Mouse (Mus musculus): ENCODE data around the gene BC025446. TPM values are rescaled to one million over a fixed set of nuclear protein-coding genes. Genes with fewer than 3 reads are reported as not detected.

The BC025446 gene
- total and polyA plus RNA-seq, 3 experiments = not detected

DNA sequence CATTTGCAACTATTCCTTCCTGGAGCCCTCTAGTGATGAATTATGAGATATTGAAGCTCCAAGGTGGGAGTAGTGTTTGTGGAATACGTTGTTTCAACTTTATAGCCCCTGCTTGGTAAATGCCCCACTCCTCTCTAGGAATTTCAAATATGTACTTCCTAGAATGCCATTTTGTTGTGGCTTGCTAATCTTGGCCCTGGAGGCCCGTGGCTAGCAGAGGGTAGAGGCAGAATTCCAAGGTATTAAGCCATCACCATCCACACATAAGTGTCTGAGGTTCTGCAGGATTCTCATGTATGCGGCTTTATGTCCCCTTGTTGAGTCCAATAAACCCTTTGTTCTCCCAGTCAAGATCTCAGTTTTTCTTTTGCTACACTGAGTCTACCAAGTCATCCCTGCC lies 55.7 kb downstream of the BC025446 start:
- Histone ChIP-seq H3K4me3 (ENCODE audit: low read depth, low read length) (no peak overlapping the region), H3K27me3 (ENCODE audit: insufficient read depth, low read length) (no peaks in the 10 kb centered on the region), H3K9me3 (replicated peaks) (peaks cover 55% of the 10 kb centered on the region), H3K36me3 (replicated peaks) (no peaks in the 10 kb centered on the region), H3K4me1 (ENCODE audit: insufficient read depth, low read depth, low read length) (no peaks in the 10 kb centered on the region)
- no peak for TF ChIP-seq GATA1 (IDR thresholded peaks at IDR 0.05; ENCODE audit: borderline replicate concordance, low read length)
- TF ChIP-seq POLR2AphosphoS5 (IDR thresholded peaks at IDR 0.05; ENCODE audit: insufficient replicate concordance, low read depth, low read length) = no peak
- TF ChIP-seq GATA2 (IDR thresholded peaks at IDR 0.05; ENCODE audit: borderline replicate concordance, low read depth, low read length) = no peak
- TF ChIP-seq TAL1 (conservative IDR thresholded peaks at IDR 0.05; ENCODE audit: low read depth, low read length) = no peak
- no peak for TF ChIP-seq CTCF (IDR thresholded peaks at IDR 0.05; ENCODE audit: low read depth, low read length)
- ATAC-seq (ENCODE audit: extremely low read depth, insufficient number of reproducible peaks, low FRiP score, poor library complexity, severe bottlenecking) (no peak), DNase-seq (ENCODE audit: low spot score) (no peak)

Other genes with a start within 250 kb of the BC025446 start
- not detected in 2 replicates for gene Ly6i, start 232.9 kb upstream of the BC025446 start, total RNA-seq (2014; fragmentation: Nextera tagmentation)
- gene Ly6i, start 232.9 kb upstream of the BC025446 start, total RNA-seq (2017) = not detected in 2 replicates
- not detected in 2 replicates for gene Ly6i, start 232.9 kb upstream of the BC025446 start, polyA plus RNA-seq (2012)
- gene Ly6a, start 218.3 kb upstream of the BC025446 start, total RNA-seq (2014; fragmentation: Nextera tagmentation) = not detected in 2 replicates
- 0.22 TPM in 1 of 2 replicates, not detected in the other for gene Ly6a, start 218.3 kb upstream of the BC025446 start, total RNA-seq (2017)
- not detected in 2 replicates for gene Ly6a, start 218.3 kb upstream of the BC025446 start, polyA plus RNA-seq (2012)
- not detected in 2 replicates for gene Ly6c1, start 167.5 kb upstream of the BC025446 start, total RNA-seq (2014; fragmentation: Nextera tagmentation)
- gene Ly6c1, start 167.5 kb upstream of the BC025446 start, total RNA-seq (2017) = not detected in 2 replicates
- not detected in 2 replicates for gene Ly6c1, start 167.5 kb upstream of the BC025446 start, polyA plus RNA-seq (2012)
- not detected in 2 replicates for gene Ly6c2, start 104.4 kb upstream of the BC025446 start, total RNA-seq (2014; fragmentation: Nextera tagmentation)
- gene Ly6c2, start 104.4 kb upstream of the BC025446 start, total RNA-seq (2017) = 0.06 and 0.11 TPM in 2 replicates
- not detected in 2 replicates for gene Ly6c2, start 104.4 kb upstream of the BC025446 start, polyA plus RNA-seq (2012)
- gene Ly6g, start 61.1 kb upstream of the BC025446 start, total RNA-seq (2014; fragmentation: Nextera tagmentation) = not detected in 2 replicates
- gene Ly6g, start 61.1 kb upstream of the BC025446 start, total RNA-seq (2017) = not detected in 2 replicates
- gene Ly6g, start 61.1 kb upstream of the BC025446 start, polyA plus RNA-seq (2012) = not detected in 2 replicates
- not detected in 2 replicates for gene Ly6f, start 52.0 kb downstream of the BC025446 start, total RNA-seq (2014; fragmentation: Nextera tagmentation)
- not detected in 2 replicates for gene Ly6f, start 52.0 kb downstream of the BC025446 start, total RNA-seq (2017)
- not detected in 2 replicates for gene Ly6f, start 52.0 kb downstream of the BC025446 start, polyA plus RNA-seq (2012)

Measured in G1E (cell line).